Mouse (Mus musculus) gastrocnemius, postnatal 36 days (tissue): ENCODE measurements around the gene Rbm20. TPM values are rescaled to one million over a fixed set of nuclear protein-coding genes. Genes with fewer than 3 reads are reported as not detected.
"Not testable (repeated sequence)": the region's sequence is repeated elsewhere in the genome, so short reads cannot be mapped to it uniquely, and the experiment has no call there.

Experiments used
- DNase-seq, 2 experiments: peaks; one replicate each; pipeline ENCODE4 v3.0.0; 2022
- intact Hi-C: fragments of 180-260 bp; cut with DNase I; formaldehyde crosslinking; loops from one replicate; pipeline ENCODE4 v1.15.1; 2025
- long read RNA-seq, 2 experiments: library from polyadenylated mRNA; stranded (forward); transcript quantifications; one replicate each; pipeline ENCODE4 v2.0.0; 2021
- total RNA-seq, 2 experiments: library from RNA; stranded (reverse); gene quantifications; 2 replicates each; pipeline ENCODE4 v1.2.3; 2021

The Rbm20 gene
- 10 to 100 TPM; 73.8 to 83.8 TPM for total RNA-seq
- long read RNA-seq, experiment 1, partial matches to known transcripts, result 15 of 22 reads
- long read RNA-seq, experiment 1, other reads (novel, unspliced or antisense), result 7 of 22 reads
- long read RNA-seq, experiment 2, partial matches to known transcripts, result 18 of 32 reads
- long read RNA-seq, experiment 2, other reads (novel, unspliced or antisense), result 14 of 32 reads

- intact Hi-C loops, result loop anchor here (10.0 kb wide), 1 partner anchor 48 kb away; no protein-coding TSS in a partner anchor
- DNase-seq, result peak; percentile 31 to 42
Observed at GRCm38 (mm10) chr19:53676718-53677634, at the start of gene Rbm20. Rbm20 (plus strand) TSS chr19:53677306.

- DNase-seq, result no peak
- intact Hi-C loops, result loop anchor here (10.0 kb wide), 1 partner anchor 287 kb away; no protein-coding TSS in a partner anchor
Observed at GRCm38 (mm10) chr19:53638041-53638440, 39.1 kb upstream of the Rbm20 start.

DNA sequence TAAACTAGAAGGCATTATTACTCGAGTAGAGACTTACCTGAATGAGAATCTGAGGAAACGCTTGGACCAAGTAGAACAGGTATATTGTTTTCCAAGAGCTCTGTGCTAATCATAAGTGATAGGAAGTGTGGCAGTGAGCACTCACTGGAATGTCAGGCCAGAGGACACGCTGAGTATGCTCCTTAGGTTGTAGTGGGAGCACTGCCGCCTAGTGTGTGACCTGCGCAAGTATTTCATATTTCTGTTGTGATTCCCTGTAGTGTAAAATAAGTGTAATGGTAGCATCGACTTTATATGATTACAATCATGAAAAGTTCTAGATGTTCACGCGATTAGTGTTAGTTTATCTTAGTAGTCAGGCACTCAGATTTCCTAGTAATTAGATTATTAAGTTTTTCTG, 38.4 kb upstream of the Rbm20 start:
- intact Hi-C loops, result loop anchor here (10.0 kb wide), 1 partner anchor 286 kb away; no protein-coding TSS in a partner anchor
- no peak for DNase-seq

DNA sequence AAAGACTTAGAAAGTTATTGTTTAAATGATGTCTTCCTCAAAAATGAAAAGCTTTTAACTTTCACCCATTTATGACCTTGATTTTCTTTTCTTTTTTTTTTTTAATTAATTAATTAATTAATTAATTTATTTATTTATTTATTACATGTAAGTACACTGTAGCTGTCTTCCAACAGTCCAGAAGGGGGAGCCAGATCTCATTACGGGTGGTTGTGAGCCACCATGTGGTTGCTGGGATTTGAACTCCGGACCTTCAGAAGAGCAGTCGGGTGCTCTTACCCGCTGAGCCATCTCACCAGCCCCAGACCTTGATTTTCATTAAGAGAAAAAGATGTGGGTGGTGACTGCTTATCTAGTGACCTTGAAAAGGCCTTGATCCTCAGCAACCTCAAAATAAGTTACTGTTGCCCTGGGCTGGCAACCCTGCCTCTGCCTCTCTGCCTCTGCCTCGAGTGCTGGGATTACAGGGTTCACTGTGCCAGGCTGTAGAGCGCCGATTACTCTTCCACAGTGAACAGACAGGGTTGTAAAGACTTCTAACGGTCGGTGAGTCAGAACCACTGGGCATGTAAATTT, 33.0 kb upstream of the Rbm20 start:
- intact Hi-C loops, result loop anchor here (10.0 kb wide), 1 partner anchor 261 kb away; no protein-coding TSS in a partner anchor
- no peak for DNase-seq

- no peak for DNase-seq
- intact Hi-C loops, result loop anchor here (5.0 to 10.0 kb wide), 2 partner anchors 80 to 258 kb away; no protein-coding TSS in a partner anchor
Observed at GRCm38 (mm10) chr19:53647301-53647700, 29.8 kb upstream of the Rbm20 start.

GRCm38 (mm10) chr19:53648056-53648455, 29.1 kb upstream of the Rbm20 start:
- intact Hi-C loops, result loop anchor here (5.0 to 10.0 kb wide), 2 partner anchors 79 to 257 kb away; no protein-coding TSS in a partner anchor
- no peak for DNase-seq

- DNase-seq, result peak; percentile 32 to 58
Observed at GRCm38 (mm10) chr19:53648802-53649236, 28.3 kb upstream of the Rbm20 start.

GRCm38 (mm10) chr19:53649361-53649760, 27.7 kb upstream of the Rbm20 start:
- no peak for DNase-seq
- intact Hi-C loops, result loop anchor here (5.0 to 10.0 kb wide), 2 partner anchors 78 to 255 kb away; no protein-coding TSS in a partner anchor

More at GRCm38 (mm10) chr19:53648802-53649236, 28.3 kb upstream of the Rbm20 start:
- intact Hi-C loops, result loop anchor here (5.0 to 10.0 kb wide), 2 partner anchors 78 to 256 kb away; no protein-coding TSS in a partner anchor

DNA sequence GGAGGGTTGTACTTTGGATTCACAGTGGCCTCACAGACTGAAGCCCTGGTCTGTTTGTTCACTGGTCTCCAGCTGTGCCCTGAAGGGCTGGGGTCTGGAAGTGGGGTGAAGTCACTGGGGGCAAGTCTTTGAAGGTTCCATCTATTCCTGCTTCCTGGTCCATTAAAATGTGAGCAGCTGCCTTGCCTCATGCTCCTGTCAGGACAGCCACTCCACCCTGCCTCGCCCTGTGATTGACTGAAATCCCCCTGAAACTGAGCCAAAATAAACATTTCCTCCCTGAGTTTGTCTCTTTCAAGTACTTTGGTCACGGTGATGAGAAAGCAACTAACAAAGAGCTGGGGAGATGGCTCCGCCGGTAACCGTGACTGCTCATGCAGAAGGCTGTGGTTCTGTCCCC, 27.3 kb upstream of the Rbm20 start:
- no peak for DNase-seq
- intact Hi-C loops, result loop anchor here (5.0 to 10.0 kb wide), 5 partner anchors 55 to 255 kb away; no protein-coding TSS in a partner anchor

- intact Hi-C loops, result loop anchor here (5.0 to 10.0 kb wide), 3 partner anchors 54 to 174 kb away; no protein-coding TSS in a partner anchor
- no peak for DNase-seq
Observed at GRCm38 (mm10) chr19:53650921-53651320, 26.2 kb upstream of the Rbm20 start.

DNA sequence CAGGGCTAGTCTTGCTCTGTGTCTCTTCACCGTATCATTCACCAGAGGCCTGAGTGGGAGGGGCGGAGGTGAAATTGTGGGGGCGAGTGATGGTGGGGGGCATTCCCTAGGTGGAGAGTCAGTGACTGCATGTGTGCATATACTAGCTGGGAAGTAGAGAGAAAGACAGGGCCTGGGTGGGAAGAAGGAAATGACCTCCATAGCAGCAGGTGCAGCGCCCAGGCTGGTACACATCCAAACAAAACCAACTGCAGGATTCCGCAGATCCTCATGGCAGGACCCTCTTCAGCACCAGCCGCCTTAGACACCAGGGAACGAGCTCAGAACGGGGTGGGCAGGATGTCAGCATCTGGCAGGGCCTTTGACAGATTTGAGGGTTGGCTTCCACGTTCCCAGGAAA, 24.8 kb upstream of the Rbm20 start:
- DNase-seq, result no peak
- intact Hi-C loops, result loop anchor here (5.0 to 10.0 kb wide), 3 partner anchors 53 to 173 kb away; no protein-coding TSS in a partner anchor

- intact Hi-C loops, result loop anchor here (5.0 to 10.0 kb wide), 3 partner anchors 51 to 171 kb away; no protein-coding TSS in a partner anchor
- no peak for DNase-seq
Observed at GRCm38 (mm10) chr19:53653624-53654467, 23.3 kb upstream of the Rbm20 start.

DNA sequence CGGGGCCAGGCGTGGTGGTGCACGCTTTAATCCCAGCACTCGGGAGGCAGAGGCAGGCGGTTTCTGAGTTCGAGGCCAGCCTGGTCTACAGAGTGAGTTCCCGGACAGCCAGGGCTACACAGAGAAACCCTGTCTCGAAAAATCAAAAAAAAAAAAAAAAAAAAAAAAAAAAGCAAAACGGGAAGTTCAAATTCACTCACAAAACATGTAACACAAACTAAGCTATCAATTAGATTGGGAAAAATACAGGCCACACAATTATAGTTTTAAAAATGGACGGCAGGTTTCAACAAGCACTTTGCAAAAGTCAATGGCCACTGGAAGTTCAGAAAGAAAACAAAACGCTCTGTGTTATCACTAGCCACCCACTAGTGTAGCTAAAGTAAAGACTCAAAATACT, 20.7 kb upstream of the Rbm20 start:
- intact Hi-C loops, result loop anchor here (10.0 kb wide), 2 partner anchors 48 to 168 kb away; no protein-coding TSS in a partner anchor
- DNase-seq, result not testable (repeated sequence)

- intact Hi-C loops, result loop anchor here (10.0 kb wide), 2 partner anchors 47 to 167 kb away; no protein-coding TSS in a partner anchor
- DNase-seq, result no peak
Observed at GRCm38 (mm10) chr19:53657437-53657836, 19.7 kb upstream of the Rbm20 start.

GRCm38 (mm10) chr19:53660722-53661420, 16.2 kb upstream of the Rbm20 start:
- no peak for DNase-seq
- intact Hi-C loops, result no loop called here

DNA sequence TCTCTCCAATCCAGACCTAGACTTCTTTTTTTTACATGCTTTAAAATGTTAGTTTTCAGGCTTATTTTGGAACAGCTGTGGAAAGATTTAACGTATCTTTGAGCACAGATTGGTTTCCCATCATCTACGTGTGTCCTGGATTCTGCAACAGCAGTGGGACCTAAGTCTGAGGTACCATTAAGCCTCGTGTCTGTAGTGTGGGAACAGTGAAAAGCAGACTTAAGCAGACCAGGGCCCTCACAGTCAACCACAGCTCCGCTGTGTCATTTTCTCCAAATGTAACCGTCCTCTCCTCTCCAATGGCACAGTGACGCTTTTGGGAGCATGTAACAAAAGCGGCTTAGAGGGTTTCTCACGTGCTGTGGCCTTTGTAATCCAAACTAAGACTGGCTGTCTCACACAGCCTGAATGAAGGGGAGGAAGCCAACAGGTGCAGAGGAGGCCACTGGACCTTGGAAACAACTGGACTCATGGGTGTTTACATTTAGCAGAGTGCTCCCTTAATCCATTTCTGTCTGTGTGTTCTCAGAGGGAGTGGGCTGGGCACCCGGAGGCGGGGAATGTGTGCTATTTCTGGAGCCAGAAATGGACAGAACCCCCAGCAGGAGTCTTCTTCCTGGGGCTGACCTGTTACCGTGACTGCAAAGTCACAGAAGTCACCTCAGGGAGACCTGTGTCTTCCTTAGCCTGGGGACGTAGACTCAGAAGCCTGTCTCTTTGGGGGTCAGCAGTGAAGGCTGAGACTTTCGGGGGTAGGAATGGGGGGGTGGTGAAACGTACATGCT, 15.0 kb upstream of the Rbm20 start:
- no peak for DNase-seq
- intact Hi-C loops, result no loop called here

GRCm38 (mm10) chr19:53664831-53665230, 12.3 kb upstream of the Rbm20 start:
- DNase-seq, result no peak
- intact Hi-C loops, result no loop called here

GRCm38 (mm10) chr19:53665391-53665790, 11.7 kb upstream of the Rbm20 start:
- intact Hi-C loops, result no loop called here
- no peak for DNase-seq
